In genomic region chr16:65234404-65234803, GRCm38 (mm10) we compare ENCODE assay signal across 34 mouse cellular contexts.
"Had no signal": no experiment of that assay in that cellular context is flagged by ENCODE, and none has a peak within 500 bp of the region (broad histone marks: within the 10 kb centered on the region; RNA-seq: fewer than 3 reads in every experiment).

No protein-coding gene starts in this region.

- DNase-seq: heart, postnatal 10 days; heart, postnatal 14 days; heart, postnatal 36 days; heart, postnatal 4 days; kidney, adult 11 months; kidney, adult 18-20 months; kidney, adult 2 months; kidney, adult 8-10 months; kidney, adult 9 months; kidney, postnatal 10 days; kidney, postnatal 14 days; kidney, postnatal 25 days; kidney, postnatal 36 days; kidney, postnatal 4 days; layer of hippocampus, adult 9-11 months; layer of hippocampus, postnatal 36 days had no signal

- H3K9ac ChIP-seq: heart, embryonic 12.5 days; heart, embryonic 13.5 days; heart, embryonic 15.5 days; hindbrain, embryonic 12.5 days; hindbrain, embryonic 13.5 days; hindbrain, embryonic 15.5 days; intestine, embryonic 15.5 days; kidney, embryonic 15.5 days had no signal

- H3K4me1 ChIP-seq: heart, embryonic 10.5 days; heart, embryonic 12.5 days; heart, embryonic 13.5 days; heart, embryonic 15.5 days; hindbrain, embryonic 10.5 days; hindbrain, embryonic 12.5 days; hindbrain, embryonic 13.5 days; hindbrain, embryonic 15.5 days; intestine, embryonic 15.5 days; kidney, embryonic 15.5 days had no signal

- ATAC-seq: hindbrain, embryonic 16.5 days; hindbrain, postnatal 0 days; inflammation-experienced regulatory T-cells, adult 6 months; intestine, embryonic 15.5 days; intestine, embryonic 16.5 days; intestine, postnatal 0 days had no signal

- H3K4me2 ChIP-seq: heart, embryonic 11.5 days; heart, embryonic 12.5 days; heart, embryonic 13.5 days; heart, embryonic 15.5 days; hindbrain, embryonic 12.5 days; hindbrain, embryonic 13.5 days; hindbrain, embryonic 15.5 days; intestine, embryonic 15.5 days; kidney, embryonic 15.5 days had no signal

- H3K27ac ChIP-seq: heart, embryonic 10.5 days; heart, embryonic 13.5 days; heart, embryonic 15.5 days; hindbrain, embryonic 10.5 days; hindbrain, embryonic 12.5 days; hindbrain, embryonic 13.5 days; hindbrain, embryonic 15.5 days; hindbrain, postnatal 0 days; intestine, embryonic 15.5 days; kidney, embryonic 15.5 days; kidney, postnatal 0 days; layer of hippocampus, adult 2 months had no signal

- H3K36me3 ChIP-seq: heart, embryonic 10.5 days; heart, embryonic 12.5 days; heart, embryonic 13.5 days; heart, embryonic 15.5 days; hindbrain, embryonic 10.5 days; hindbrain, embryonic 12.5 days; hindbrain, embryonic 13.5 days; hindbrain, embryonic 15.5 days; intestine, embryonic 15.5 days; kidney, embryonic 15.5 days had no signal

- H3K4me3 ChIP-seq: heart, embryonic 10.5 days; heart, embryonic 12.5 days; heart, embryonic 13.5 days; heart, embryonic 15.5 days; hindbrain, embryonic 10.5 days; hindbrain, embryonic 12.5 days; hindbrain, embryonic 13.5 days; hindbrain, embryonic 15.5 days; intestine, embryonic 15.5 days; kidney, embryonic 15.5 days; layer of hippocampus, adult 2 months had no signal

- H3K9me3 ChIP-seq: heart, embryonic 10.5 days; heart, embryonic 12.5 days; heart, embryonic 13.5 days; heart, embryonic 15.5 days; hindbrain, embryonic 12.5 days; hindbrain, embryonic 15.5 days; intestine, embryonic 15.5 days; kidney, embryonic 15.5 days had no signal

- H3K27me3 ChIP-seq: heart, embryonic 12.5 days; heart, embryonic 13.5 days; heart, embryonic 15.5 days; hindbrain, embryonic 12.5 days; hindbrain, embryonic 13.5 days; hindbrain, embryonic 15.5 days; intestine, embryonic 15.5 days; kidney, embryonic 15.5 days had no signal
